Mouse (Mus musculus) E14TG2a.4 (cell line): ENCODE results near the gene Cadm2.

ENCODE experiments used
- CTCF ChIP-seq: conservative IDR thresholded peaks from 2 replicates; pipeline ENCODE4 v1.5.1; 2014; ENCODE audit warnings: low read length
- NANOG ChIP-seq: IDR thresholded peaks from 2 replicates; pipeline ENCODE4 v1.6.1; 2014; ENCODE audit warnings: borderline replicate concordance, low read length, mixed read lengths
- POU5F1 ChIP-seq: IDR thresholded peaks from 2 replicates; pipeline ENCODE4 v1.6.1; 2014; ENCODE audit warnings: low read length, borderline replicate concordance

DNA sequence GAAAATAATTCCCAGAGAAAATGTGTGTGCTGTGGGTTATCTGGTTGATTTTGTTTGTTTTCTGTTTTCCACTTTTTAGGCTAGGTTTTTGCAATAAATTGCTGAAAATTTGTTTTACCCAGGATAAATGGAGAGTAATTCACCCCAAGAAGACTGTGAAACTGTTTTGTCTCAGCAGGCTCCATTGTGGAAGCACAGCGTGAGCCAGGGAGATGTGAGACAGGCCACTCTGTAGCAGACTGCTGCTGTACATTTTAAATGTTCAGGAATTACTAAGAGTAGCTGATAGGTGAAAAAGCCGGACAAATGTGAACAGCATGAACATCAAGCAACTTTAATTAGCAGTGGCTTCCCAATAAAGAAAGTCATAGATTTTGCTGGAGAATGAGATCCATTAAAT is 541.4 kb downstream of the Cadm2 start:
- TF ChIP-seq CTCF (no peak), NANOG (no peak), POU5F1 (no peak)
